Mouse (Mus musculus) brown adipose tissue, adult 24 weeks (tissue): ENCODE results near the gene Mfap2. TPM values are rescaled to one million over a fixed set of nuclear protein-coding genes. Genes with fewer than 3 reads are reported as not detected.
A peak's percentile ranks its signal among the peaks of the same experiment; 100 is the strongest.

Source experiments
- H3K27ac ChIP-seq: fragments of 200-500 bp; replicated peaks from 2 replicates; pipeline ENCODE4 v1.5.1; 2012; ENCODE audit warnings: low read depth, mild to moderate bottlenecking, low read length
- H3K4me1 ChIP-seq: fragments of 200-500 bp; 2 replicates; pipeline ENCODE4 v1.6.1; 2012; ENCODE audit warnings: low read length, mixed read lengths; ENCODE audit not compliant: control insufficient read depth, insufficient read depth, insufficient read length
- H3K4me3 ChIP-seq: fragments of 200-500 bp; 2 replicates; pipeline ENCODE4 v1.5.1; 2012; ENCODE audit warnings: low read depth, mild to moderate bottlenecking, low read length, moderate library complexity; ENCODE audit not compliant: insufficient read depth
- polyA plus RNA-seq: library from polyadenylated mRNA; stranded (reverse); fragments of >200 nt; gene quantifications from 2 replicates; pipeline ENCODE4 v1.2.4, GENCODE M21; 2012; ENCODE audit not compliant: missing spikeins, insufficient read depth, insufficient read length

Mfap2 gene
- polyA plus RNA-seq, 1 experiment: 1.4 TPM

DNA sequence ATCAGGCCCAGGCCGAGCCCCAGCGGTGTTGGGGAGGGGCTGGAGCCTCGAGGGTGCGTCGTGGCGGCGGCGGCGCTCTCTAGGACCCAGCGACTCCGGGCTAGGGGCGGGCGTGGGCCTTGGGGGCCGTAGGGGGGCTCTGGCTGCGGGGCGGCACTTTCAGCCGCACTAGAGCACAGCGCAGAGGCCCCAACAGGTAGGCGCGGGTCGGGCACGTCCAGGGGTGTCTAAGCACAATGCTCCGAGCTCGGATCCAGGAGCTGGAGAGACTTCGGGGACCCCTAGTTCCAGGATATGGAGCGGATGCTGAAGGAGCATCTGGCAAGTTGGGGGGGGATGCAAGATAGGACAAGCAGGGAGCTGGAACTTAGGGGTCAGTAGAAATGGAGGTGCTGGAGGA, 308 bp downstream of the Mfap2 start:
- Histone ChIP-seq H3K4me3 (peak overlapping the region; percentile 52), H3K4me1 (peaks cover 3% of the 10 kb centered on the region; the same call in 1 of the 2 replicates), H3K27ac (no peak overlapping the region)

DNA sequence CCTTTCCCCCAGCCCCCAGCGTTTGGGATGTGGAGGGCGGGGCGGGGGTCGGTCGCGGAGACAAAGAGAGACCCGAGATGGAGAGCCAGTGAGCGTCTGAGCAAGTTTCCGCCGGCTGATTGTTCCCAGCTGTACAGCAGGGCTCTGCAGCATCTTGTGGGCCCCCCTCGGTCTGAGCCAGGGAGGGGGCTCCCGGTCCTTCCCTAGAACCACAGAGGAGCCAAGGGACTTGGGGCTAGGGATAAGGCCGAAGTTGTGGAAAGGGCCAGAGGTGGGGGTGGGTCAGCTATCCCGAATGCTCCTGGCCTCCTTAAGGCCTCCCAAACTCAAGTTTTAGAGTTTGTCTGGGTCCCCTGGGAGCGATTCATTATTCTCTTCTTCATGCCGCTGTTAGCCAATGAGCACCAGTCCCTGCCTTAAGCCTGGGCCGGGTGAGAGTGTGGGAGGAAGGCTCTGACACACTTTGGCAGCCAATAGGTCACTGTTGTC, 767 bp downstream of the Mfap2 start:
- H3K27ac ChIP-seq: no peak overlapping the region
- H3K4me1 ChIP-seq: peaks cover 3% of the 10 kb centered on the region; the same call in 1 of the 2 replicates
- peak overlapping the region; percentile 52 for H3K4me3 ChIP-seq

DNA sequence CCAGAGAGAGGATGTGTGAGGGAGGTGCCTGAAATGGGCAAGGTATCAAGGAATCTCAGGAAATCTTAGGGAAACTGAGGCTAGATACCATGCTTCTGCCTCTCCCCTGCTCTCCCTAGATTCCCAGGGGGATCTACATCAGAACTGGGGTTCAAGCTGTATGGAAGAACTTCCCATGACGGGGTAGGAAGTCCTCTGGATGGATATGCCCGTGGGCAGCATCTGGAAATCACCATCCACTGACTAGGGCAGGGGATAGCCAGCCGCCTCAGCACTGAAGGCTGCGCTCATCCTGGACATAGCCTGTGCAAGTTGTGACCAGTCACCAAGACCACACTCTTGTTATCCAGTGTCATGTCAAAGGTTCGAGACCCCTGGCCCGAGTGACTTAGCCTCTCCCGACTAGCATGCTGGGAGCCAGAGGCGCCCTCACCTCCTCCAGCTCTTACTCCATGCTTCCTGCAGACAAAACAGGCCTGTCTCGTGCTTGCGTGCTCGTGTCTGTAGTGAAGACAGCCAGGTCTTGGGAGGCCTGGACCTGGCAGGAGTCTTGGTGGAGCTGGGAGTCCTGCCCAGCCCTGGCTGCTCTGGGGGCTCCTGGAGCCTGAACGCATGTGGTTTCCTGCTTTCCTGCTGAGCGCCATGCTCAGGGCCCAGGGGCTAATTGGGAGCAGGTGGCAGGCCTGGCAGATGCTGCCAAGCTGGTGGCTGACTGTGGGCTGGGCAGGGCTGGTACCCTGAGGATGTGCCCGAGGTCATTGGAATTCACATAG, 1.5 kb downstream of the Mfap2 start:
- H3K27ac ChIP-seq: no peak overlapping the region
- H3K4me1 ChIP-seq: peaks cover 3% of the 10 kb centered on the region; the same call in 1 of the 2 replicates
- H3K4me3 ChIP-seq: 0 out of 2 replicates have a peak overlapping the region, but pooled peaks have one; percentile 52

DNA sequence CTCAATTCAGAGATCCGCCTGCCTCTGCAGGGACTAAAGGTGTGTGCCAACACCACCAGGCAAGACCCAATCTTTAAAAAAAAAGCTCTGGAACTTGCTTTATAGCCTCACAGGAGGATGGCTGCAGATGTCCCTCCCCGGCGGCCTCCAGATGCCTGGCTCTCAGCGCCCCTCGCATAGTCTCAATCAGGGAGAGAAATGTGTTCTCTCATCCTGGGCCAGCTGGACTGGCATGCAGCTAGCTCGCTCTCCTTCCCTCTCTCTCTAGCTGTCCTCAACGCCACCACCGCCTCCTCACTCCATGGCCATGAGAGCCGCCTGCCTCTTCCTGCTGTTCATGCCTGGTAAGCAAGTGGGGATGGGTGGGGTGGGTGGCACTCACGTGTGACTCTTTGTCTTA, 2.3 kb downstream of the Mfap2 start:
- H3K27ac ChIP-seq: no peak overlapping the region
- no peak overlapping the region for H3K4me3 ChIP-seq
- peaks cover 3% of the 10 kb centered on the region; the same call in 1 of the 2 replicates for H3K4me1 ChIP-seq

GRCm38 (mm10) chr4:141014114-141014513, 3.9 kb downstream of the Mfap2 start:
- Histone ChIP-seq H3K4me1 (no peaks in the 10 kb centered on the region), H3K27ac (no peak overlapping the region), H3K4me3 (no peak overlapping the region)

GRCm38 (mm10) chr4:141014856-141015255, 4.6 kb downstream of the Mfap2 start:
- Histone ChIP-seq H3K27ac (no peak overlapping the region), H3K4me3 (no peak overlapping the region), H3K4me1 (no peaks in the 10 kb centered on the region)

GRCm38 (mm10) chr4:141015356-141015755, 5.1 kb downstream of the Mfap2 start:
- H3K27ac ChIP-seq: no peak overlapping the region
- no peak overlapping the region for H3K4me3 ChIP-seq
- H3K4me1 ChIP-seq: no peaks in the 10 kb centered on the region

- H3K4me1 ChIP-seq: no peaks in the 10 kb centered on the region
- H3K27ac ChIP-seq: no peak overlapping the region
Measured at GRCm38 (mm10) chr4:141016311-141016710, 6.1 kb downstream of the Mfap2 start.

DNA sequence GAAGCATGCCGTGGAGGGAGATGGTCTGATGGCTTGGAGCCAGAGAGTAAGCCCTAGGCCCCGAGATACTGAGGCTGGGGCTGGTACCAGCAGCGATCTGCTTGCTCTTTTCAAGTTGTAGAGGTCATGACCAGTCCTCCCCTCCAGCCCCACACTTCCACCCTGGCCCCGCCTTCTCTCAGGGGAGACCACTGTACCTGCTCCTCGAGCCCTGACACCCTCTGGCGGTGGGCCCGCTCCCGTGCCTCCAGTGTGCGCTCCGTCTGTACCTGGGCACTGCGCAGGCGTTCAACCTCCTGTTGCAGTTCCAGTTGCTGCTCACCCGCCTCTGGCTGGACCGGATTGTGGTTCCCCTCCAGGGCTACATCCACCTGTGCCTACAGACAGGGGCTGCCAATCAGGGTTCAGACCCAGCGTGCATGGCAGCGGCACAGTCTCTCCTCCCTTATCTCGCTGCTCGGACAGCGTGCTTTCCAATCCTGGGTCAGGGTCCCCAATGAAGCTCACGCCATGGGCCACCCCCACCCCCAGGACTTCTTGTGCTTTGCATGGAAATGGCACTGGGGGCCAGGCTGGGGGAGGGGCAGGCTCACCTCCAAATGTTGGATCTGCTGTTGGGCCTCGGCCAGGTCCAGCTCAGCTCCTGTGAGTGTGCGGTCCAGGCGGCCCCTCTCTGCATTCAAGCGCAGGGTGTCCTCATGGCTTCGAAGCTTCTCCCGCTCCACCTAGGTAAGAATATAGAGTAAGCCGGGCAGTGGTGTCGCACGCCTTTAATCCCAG, 7.6 kb downstream of the Mfap2 start:
- Histone ChIP-seq H3K4me3 (no peak overlapping the region), H3K4me1 (no peaks in the 10 kb centered on the region), H3K27ac (no peak overlapping the region)

More at GRCm38 (mm10) chr4:141016311-141016710, 6.1 kb downstream of the Mfap2 start:
- no peak overlapping the region for H3K4me3 ChIP-seq

GRCm38 (mm10) chr4:141020220-141020619, 10.0 kb downstream of the Mfap2 start:
- Histone ChIP-seq H3K4me3 (no peak overlapping the region), H3K27ac (no peak overlapping the region), H3K4me1 (no peaks in the 10 kb centered on the region)

GRCm38 (mm10) chr4:141020811-141021613, 10.8 kb downstream of the Mfap2 start:
- no peak overlapping the region for H3K27ac ChIP-seq
- H3K4me1 ChIP-seq: no peaks in the 10 kb centered on the region
- no peak overlapping the region for H3K4me3 ChIP-seq

GRCm38 (mm10) chr4:141021614-141021929, 11.4 kb downstream of the Mfap2 start:
- no peaks in the 10 kb centered on the region for H3K4me1 ChIP-seq
- no peak overlapping the region for H3K4me3 ChIP-seq
- H3K27ac ChIP-seq: no peak overlapping the region

DNA sequence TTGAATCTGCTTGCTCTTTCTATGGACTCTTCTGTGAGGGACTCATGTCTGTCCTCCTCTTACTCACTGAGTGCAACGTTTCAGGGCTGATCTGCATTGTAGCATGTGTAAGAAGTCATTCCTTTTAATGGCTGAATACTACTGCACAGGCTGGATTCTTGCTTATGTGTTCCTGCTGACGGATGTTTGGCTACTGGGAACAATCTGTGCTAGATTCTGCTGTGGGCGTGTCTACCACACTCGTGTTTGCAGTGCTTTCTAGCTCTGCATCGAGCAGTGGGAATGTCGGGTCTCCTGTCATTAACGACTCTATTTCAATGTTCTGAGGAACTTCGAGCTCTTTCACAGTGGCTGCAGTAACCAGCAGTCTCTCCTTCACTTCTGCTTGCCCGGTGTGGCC, 13.8 kb downstream of the Mfap2 start:
- H3K27ac ChIP-seq: no peak overlapping the region
- no peak overlapping the region for H3K4me3 ChIP-seq
- H3K4me1 ChIP-seq: no peaks in the 10 kb centered on the region

DNA sequence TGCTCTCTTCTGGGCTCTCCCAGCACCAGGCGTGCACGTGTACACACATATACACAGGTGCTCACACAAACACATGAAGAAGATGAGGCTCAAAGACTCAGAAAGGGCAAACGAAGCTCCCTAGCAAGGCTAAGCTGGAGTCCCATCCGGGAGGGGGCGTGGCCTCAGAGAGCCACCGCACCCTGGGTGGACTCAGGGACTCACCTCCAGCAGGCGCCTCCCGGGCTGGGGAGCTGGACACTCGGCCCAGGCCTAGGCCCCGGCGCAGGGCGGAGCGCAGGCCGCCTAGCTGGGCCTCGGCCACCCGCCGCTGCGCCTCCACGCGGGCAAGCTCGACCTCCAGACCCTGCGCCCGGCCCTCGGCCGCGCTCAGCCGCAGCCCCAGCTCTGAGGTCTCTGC, 14.8 kb downstream of the Mfap2 start:
- Histone ChIP-seq H3K4me1 (no peaks in the 10 kb centered on the region), H3K27ac (no peak overlapping the region), H3K4me3 (no peak overlapping the region)
